Comparison of ENCODE assay signal across 14 mouse cellular contexts in genomic region chr8:121377680-121378079, GRCm38 (mm10).
DNase-seq lines count a peak whose midpoint lies in the region; ATAC-seq lines count a peak whose summit lies in the region.
"Had no signal": no experiment of that assay in that cellular context is flagged by ENCODE, and none has a peak within 500 bp of the region (broad histone marks: within the 10 kb centered on the region; RNA-seq: fewer than 3 reads in every experiment).

No protein-coding gene starts in this region.

- H3K27me3 ChIP-seq in hindbrain, embryonic 11.5 days (ENCODE audit: control insufficient read depth, insufficient read depth, low read length): no peaks in the 10 kb centered on the region
- peaks cover 5% of the 10 kb centered on the region; the same call in 1 of the 2 replicates for H3K27me3 ChIP-seq in hindbrain, embryonic 14.5 days (ENCODE audit: control insufficient read depth, insufficient read depth, low read length)
- no peaks in the 10 kb centered on the region for H3K27me3 ChIP-seq in embryonic facial prominence, embryonic 11.5 days (ENCODE audit: control insufficient read depth, insufficient read depth, low read length)
- H3K27me3 ChIP-seq in kidney, embryonic 15.5 days: peaks cover 2% of the 10 kb centered on the region; the same call in 1 of the 2 replicates
- H3K27me3 ChIP-seq in midbrain, embryonic 14.5 days (ENCODE audit: control insufficient read depth, insufficient read depth, low read length): no peaks in the 10 kb centered on the region
- H3K27me3 ChIP-seq: lung, embryonic 15.5 days had no signal

- no peak overlapping the region for H3K9ac ChIP-seq in hindbrain, embryonic 11.5 days (ENCODE audit: low read depth, low read length)
- no peak overlapping the region for H3K9ac ChIP-seq in hindbrain, embryonic 14.5 days
- peak overlapping the region; percentile 18 for H3K9ac ChIP-seq in embryonic facial prominence, embryonic 11.5 days (replicated peaks; ENCODE audit: low read length)
- H3K9ac ChIP-seq in kidney, embryonic 15.5 days: no peak overlapping the region
- peak overlapping the region; percentile 26; the same call in 1 of the 2 replicates for H3K9ac ChIP-seq in midbrain, embryonic 14.5 days (replicated peaks; ENCODE audit: low read length)
- H3K9ac ChIP-seq: lung, embryonic 15.5 days had no signal

- H3K36me3 ChIP-seq in hindbrain, embryonic 11.5 days (ENCODE audit: control insufficient read depth, insufficient read depth, low read length): no peaks in the 10 kb centered on the region
- no peaks in the 10 kb centered on the region for H3K36me3 ChIP-seq in hindbrain, embryonic 14.5 days (replicated peaks; ENCODE audit: control insufficient read depth, insufficient read depth)
- no peaks in the 10 kb centered on the region for H3K36me3 ChIP-seq in embryonic facial prominence, embryonic 11.5 days (replicated peaks; ENCODE audit: control insufficient read depth, insufficient read depth, low read depth, low read length)
- H3K36me3 ChIP-seq in kidney, embryonic 15.5 days: no peaks in the 10 kb centered on the region
- no peaks in the 10 kb centered on the region for H3K36me3 ChIP-seq in midbrain, embryonic 14.5 days (ENCODE audit: control insufficient read depth, insufficient read depth, low read length)
- H3K36me3 ChIP-seq: G1E; lung, embryonic 15.5 days had no signal

- no peak for ATAC-seq in hindbrain, embryonic 11.5 days (ENCODE audit: low FRiP score)
- no peak for ATAC-seq in hindbrain, embryonic 14.5 days (ENCODE audit: low FRiP score)
- ATAC-seq in embryonic facial prominence, embryonic 11.5 days (replicated peaks; ENCODE audit: insufficient number of reproducible peaks, low FRiP score, low TSS enrichment, low read depth): peak; percentile 60
- peak; percentile 75 for ATAC-seq in kidney, embryonic 15.5 days (replicated peaks; ENCODE audit: low FRiP score)
- ATAC-seq in midbrain, embryonic 14.5 days (ENCODE audit: low FRiP score, low TSS enrichment): no peak

- 13% methylated on average over 10 of the region's 10 CpGs for WGBS in hindbrain, embryonic 11.5 days
- WGBS in hindbrain, embryonic 14.5 days: 10% methylated on average over 10 of the region's 10 CpGs
- WGBS in embryonic facial prominence, embryonic 11.5 days: 4% methylated on average over 10 of the region's 10 CpGs
- 3% methylated on average over 10 of the region's 10 CpGs for WGBS in kidney, embryonic 15.5 days
- 17% methylated on average over 10 of the region's 10 CpGs for WGBS in midbrain, embryonic 14.5 days

- H3K4me3 ChIP-seq in hindbrain, embryonic 11.5 days (ENCODE audit: low read depth, low read length): no peak overlapping the region
- no peak overlapping the region for H3K4me3 ChIP-seq in hindbrain, embryonic 14.5 days (replicated peaks; ENCODE audit: low read length)
- no peak overlapping the region for H3K4me3 ChIP-seq in embryonic facial prominence, embryonic 11.5 days (ENCODE audit: low read depth, low read length)
- H3K4me3 ChIP-seq in kidney, embryonic 15.5 days (replicated peaks): no peak overlapping the region
- no peak overlapping the region for H3K4me3 ChIP-seq in midbrain, embryonic 14.5 days (replicated peaks; ENCODE audit: low read depth, low read length)
- H3K4me3 ChIP-seq: gastrocnemius, adult 2 months; layer of hippocampus, adult 2 months; lung, embryonic 15.5 days had no signal

- peak; percentile 27 for DNase-seq in hindbrain, embryonic 11.5 days (ENCODE audit: low spot score)
- DNase-seq in hindbrain, embryonic 14.5 days (ENCODE audit: low spot score): no peak
- DNase-seq in embryonic facial prominence, embryonic 11.5 days (ENCODE audit: low spot score): peak; percentile 88
- DNase-seq in midbrain, embryonic 14.5 days: no peak
- no peak for DNase-seq in urinary bladder, postnatal 14 days (ENCODE audit: low spot score)
- DNase-seq in frontal cortex, postnatal 14 days (ENCODE audit: low spot score in 2 of 2): no peak
- DNase-seq in layer of hippocampus, postnatal 36 days: no peak
- DNase-seq: adrenal gland, postnatal 25 days; cerebellum, postnatal 36 days; gastrocnemius, adult 2 months had no signal

- no peaks in the 10 kb centered on the region for H3K9me3 ChIP-seq in hindbrain, embryonic 11.5 days (ENCODE audit: control insufficient read depth, low read length)
- H3K9me3 ChIP-seq in hindbrain, embryonic 14.5 days (ENCODE audit: control insufficient read depth, low read length): no peaks in the 10 kb centered on the region
- H3K9me3 ChIP-seq in embryonic facial prominence, embryonic 11.5 days (replicated peaks; ENCODE audit: control insufficient read depth, low read length): no peaks in the 10 kb centered on the region
- no peaks in the 10 kb centered on the region for H3K9me3 ChIP-seq in kidney, embryonic 15.5 days (replicated peaks)
- no peaks in the 10 kb centered on the region for H3K9me3 ChIP-seq in midbrain, embryonic 14.5 days (ENCODE audit: control insufficient read depth, low read length)
- H3K9me3 ChIP-seq: lung, embryonic 15.5 days had no signal

- peaks cover 9% of the 10 kb centered on the region; the same call in 1 of the 2 replicates for H3K4me1 ChIP-seq in hindbrain, embryonic 11.5 days (replicated peaks; ENCODE audit: control insufficient read depth, insufficient read depth, low read length)
- H3K4me1 ChIP-seq in hindbrain, embryonic 14.5 days (replicated peaks; ENCODE audit: control insufficient read depth, insufficient read depth, low read length): peaks cover 12% of the 10 kb centered on the region; the same call in 1 of the 2 replicates
- H3K4me1 ChIP-seq in embryonic facial prominence, embryonic 11.5 days (ENCODE audit: control insufficient read depth, insufficient read depth, low read length): peaks cover 15% of the 10 kb centered on the region
- peaks cover 91% of the 10 kb centered on the region for H3K4me1 ChIP-seq in kidney, embryonic 15.5 days
- H3K4me1 ChIP-seq in midbrain, embryonic 14.5 days (ENCODE audit: control insufficient read depth, insufficient read depth, low read length): no peaks in the 10 kb centered on the region

- H3K27ac ChIP-seq in hindbrain, embryonic 11.5 days (ENCODE audit: low read depth, low read length): no peak overlapping the region
- H3K27ac ChIP-seq in hindbrain, embryonic 14.5 days: no peak overlapping the region
- H3K27ac ChIP-seq in embryonic facial prominence, embryonic 11.5 days (replicated peaks; ENCODE audit: low read depth, low read length): peak overlapping the region; percentile 68
- peak overlapping the region; percentile 93 for H3K27ac ChIP-seq in kidney, embryonic 15.5 days
- no peak overlapping the region for H3K27ac ChIP-seq in midbrain, embryonic 14.5 days (replicated peaks; ENCODE audit: low read depth, low read length)
- H3K27ac ChIP-seq: layer of hippocampus, adult 2 months; lung, embryonic 15.5 days had no signal

- no peak overlapping the region for H3K4me2 ChIP-seq in hindbrain, embryonic 11.5 days (replicated peaks; ENCODE audit: low read depth, low read length)
- H3K4me2 ChIP-seq in hindbrain, embryonic 14.5 days (replicated peaks): no peak overlapping the region
- 0 out of 2 replicates have a peak overlapping the region, but pooled peaks have one; percentile 5 for H3K4me2 ChIP-seq in embryonic facial prominence, embryonic 11.5 days (ENCODE audit: low read depth, low read length)
- peak overlapping the region; percentile 7; the same call in 1 of the 2 replicates for H3K4me2 ChIP-seq in kidney, embryonic 15.5 days
- H3K4me2 ChIP-seq in midbrain, embryonic 14.5 days (ENCODE audit: low read length): no peak overlapping the region
- H3K4me2 ChIP-seq: lung, embryonic 15.5 days had no signal

Comparison
In these comparisons a context has a peak if more than half of its experiments do, and no peak if none do; other contexts are left out.
1. DNase-seq: peak in hindbrain, embryonic 11.5 days (single experiment) and embryonic facial prominence, embryonic 11.5 days (single experiment); none in hindbrain, embryonic 14.5 days (single experiment), midbrain, embryonic 14.5 days (single experiment), urinary bladder, postnatal 14 days (single experiment), frontal cortex, postnatal 14 days (0 of 2) and layer of hippocampus, postnatal 36 days (0 of 2).
2. ATAC-seq: peak in embryonic facial prominence, embryonic 11.5 days (single experiment) and kidney, embryonic 15.5 days (single experiment); none in hindbrain, embryonic 11.5 days (single experiment), hindbrain, embryonic 14.5 days (single experiment) and midbrain, embryonic 14.5 days (single experiment).
3. H3K27ac ChIP-seq: peak in embryonic facial prominence, embryonic 11.5 days (single experiment) and kidney, embryonic 15.5 days (single experiment); none in hindbrain, embryonic 11.5 days (single experiment), hindbrain, embryonic 14.5 days (single experiment) and midbrain, embryonic 14.5 days (single experiment).
4. H3K4me2 ChIP-seq: peak in embryonic facial prominence, embryonic 11.5 days (single experiment) and kidney, embryonic 15.5 days (single experiment); none in hindbrain, embryonic 11.5 days (single experiment), hindbrain, embryonic 14.5 days (single experiment) and midbrain, embryonic 14.5 days (single experiment).
5. H3K9ac ChIP-seq: peak in embryonic facial prominence, embryonic 11.5 days (single experiment) and midbrain, embryonic 14.5 days (single experiment); none in hindbrain, embryonic 11.5 days (single experiment), hindbrain, embryonic 14.5 days (single experiment) and kidney, embryonic 15.5 days (single experiment).